Mouse (Mus musculus): ENCODE results near the gene Olfr5. TPM values are rescaled to one million over a fixed set of nuclear protein-coding genes. Genes with fewer than 3 reads are reported as not detected.

Olfr5 gene
- polyA plus RNA-seq, 1 experiment = not detected

Other genes with a start within 250 kb of the Olfr5 start
- gene Epp13, start 234.2 kb downstream of the Olfr5 start, polyA plus RNA-seq (2012; ENCODE audit: insufficient read depth, insufficient read length, missing spikeins) = not detected in 2 replicates
- 3.4 and 4.6 TPM in 2 replicates for gene Zfp667, start 200.4 kb downstream of the Olfr5 start, polyA plus RNA-seq (2012; ENCODE audit: insufficient read depth, insufficient read length, missing spikeins)
- gene Zfp583, start 155.7 kb downstream of the Olfr5 start, polyA plus RNA-seq (2012; ENCODE audit: insufficient read depth, insufficient read length, missing spikeins) = 2.3 and 5.4 TPM in 2 replicates
- 0.36 TPM in 1 of 2 replicates, not detected in the other for gene Gm3854, start 143.2 kb downstream of the Olfr5 start, polyA plus RNA-seq (2012; ENCODE audit: insufficient read depth, insufficient read length, missing spikeins)
- 1.9 and 2.0 TPM in 2 replicates for gene Zfp78, start 123.7 kb downstream of the Olfr5 start, polyA plus RNA-seq (2012; ENCODE audit: insufficient read depth, insufficient read length, missing spikeins)
- gene Zfp28, start 103.6 kb downstream of the Olfr5 start, polyA plus RNA-seq (2012; ENCODE audit: insufficient read depth, insufficient read length, missing spikeins) = 1.8 and 3.6 TPM in 2 replicates
- not detected in 2 replicates for gene Smim17, start 88.2 kb downstream of the Olfr5 start, polyA plus RNA-seq (2012; ENCODE audit: insufficient read depth, insufficient read length, missing spikeins)
- gene Gm20715, start 76.7 kb downstream of the Olfr5 start, polyA plus RNA-seq (2012; ENCODE audit: insufficient read depth, insufficient read length, missing spikeins) = not detected in 2 replicates
- gene Olfr1344, start 48.3 kb downstream of the Olfr5 start, polyA plus RNA-seq (2012; ENCODE audit: insufficient read depth, insufficient read length, missing spikeins) = not detected in 2 replicates
- not detected in 2 replicates for gene Olfr1336, start 30.8 kb downstream of the Olfr5 start, polyA plus RNA-seq (2012; ENCODE audit: insufficient read depth, insufficient read length, missing spikeins)
- gene Olfr1346, start 19.8 kb downstream of the Olfr5 start, polyA plus RNA-seq (2012; ENCODE audit: insufficient read depth, insufficient read length, missing spikeins) = not detected in 2 replicates
- not detected in 2 replicates for gene Olfr1347, start 12.8 kb upstream of the Olfr5 start, polyA plus RNA-seq (2012; ENCODE audit: insufficient read depth, insufficient read length, missing spikeins)
- gene Olfr1348, start 21.8 kb upstream of the Olfr5 start, polyA plus RNA-seq (2012; ENCODE audit: insufficient read depth, insufficient read length, missing spikeins) = not detected in 2 replicates
- not detected in 2 replicates for gene Olfr1349, start 36.0 kb upstream of the Olfr5 start, polyA plus RNA-seq (2012; ENCODE audit: insufficient read depth, insufficient read length, missing spikeins)
- not detected in 2 replicates for gene Olfr1350, start 77.9 kb upstream of the Olfr5 start, polyA plus RNA-seq (2012; ENCODE audit: insufficient read depth, insufficient read length, missing spikeins)
- gene Zim1, start 209.5 kb upstream of the Olfr5 start, polyA plus RNA-seq (2012; ENCODE audit: insufficient read depth, insufficient read length, missing spikeins) = 0.52 TPM in 1 of 2 replicates, not detected in the other
- gene Peg3, start 243.5 kb upstream of the Olfr5 start, polyA plus RNA-seq (2012; ENCODE audit: insufficient read depth, insufficient read length, missing spikeins) = 3.5 and 8.2 TPM in 2 replicates
- not detected in 2 replicates for gene Usp29, start 243.6 kb upstream of the Olfr5 start, polyA plus RNA-seq (2012; ENCODE audit: insufficient read depth, insufficient read length, missing spikeins)